In the genomic region with DNA sequence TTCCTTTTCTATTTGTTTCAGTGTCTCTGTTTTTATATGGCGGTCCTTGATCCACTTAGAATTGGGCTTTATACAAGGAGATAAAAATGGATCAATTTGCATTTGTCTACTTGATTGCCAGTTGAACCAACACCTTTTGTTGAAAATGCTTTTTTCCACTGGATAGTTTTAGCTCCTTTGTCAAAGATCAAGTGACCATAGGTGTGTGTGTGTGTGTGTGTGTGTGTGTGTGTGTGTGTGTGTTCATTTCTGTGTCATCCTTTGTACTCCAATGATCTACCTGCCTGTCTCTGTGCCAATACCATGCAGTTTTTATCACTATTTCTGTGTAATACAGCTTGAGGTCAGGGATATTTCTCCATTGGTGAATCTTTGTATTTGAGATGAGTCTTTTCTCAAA, we compare ENCODE assay signal across 24 mouse cellular contexts.
"Had no signal": no experiment of that assay in that cellular context is flagged by ENCODE, and none has a peak within 500 bp of the region (broad histone marks: within the 10 kb centered on the region; RNA-seq: fewer than 3 reads in every experiment).

No protein-coding gene starts in this region.

- ATAC-seq: liver, embryonic 12.5 days; midbrain, embryonic 13.5 days; midbrain, embryonic 16.5 days had no signal

- H3K9ac ChIP-seq: limb, embryonic 13.5 days; liver, embryonic 12.5 days; liver, embryonic 15.5 days; lung, embryonic 15.5 days; midbrain, embryonic 13.5 days; neural tube, embryonic 13.5 days; stomach, embryonic 15.5 days had no signal

- H3K9me3 ChIP-seq: limb, embryonic 10.5 days; limb, embryonic 13.5 days; liver, embryonic 12.5 days; liver, embryonic 15.5 days; lung, embryonic 15.5 days; midbrain, embryonic 10.5 days; midbrain, embryonic 13.5 days; neural tube, embryonic 13.5 days; stomach, embryonic 15.5 days had no signal

- H3K4me1 ChIP-seq: limb, embryonic 10.5 days; limb, embryonic 13.5 days; liver, embryonic 12.5 days; liver, embryonic 15.5 days; lung, embryonic 15.5 days; megakaryocyte, embryonic 14.5 days; midbrain, embryonic 10.5 days; midbrain, embryonic 13.5 days; neural tube, embryonic 13.5 days; stomach, embryonic 15.5 days had no signal

- DNase-seq: kidney, adult 2 months; layer of hippocampus, adult 9-11 months; liver; lung, adult 18-20 months; lung, postnatal 10 days; lung, postnatal 36 days; retina, postnatal 1 day; right cerebral cortex, postnatal 25 days; spleen, adult 18-20 months; thymus, postnatal 25 days had no signal

- H3K36me3 ChIP-seq: limb, embryonic 10.5 days; limb, embryonic 13.5 days; liver, embryonic 12.5 days; liver, embryonic 15.5 days; lung, embryonic 15.5 days; midbrain, embryonic 10.5 days; midbrain, embryonic 13.5 days; neural tube, embryonic 13.5 days; stomach, embryonic 15.5 days had no signal

- H3K27ac ChIP-seq: kidney, postnatal 0 days; layer of hippocampus, adult 2 months; limb, embryonic 10.5 days; limb, embryonic 13.5 days; liver, embryonic 12.5 days; liver, embryonic 15.5 days; lung, embryonic 15.5 days; midbrain, embryonic 10.5 days; midbrain, embryonic 13.5 days; neural tube, embryonic 13.5 days; stomach, embryonic 15.5 days had no signal

- H3K4me2 ChIP-seq: limb, embryonic 13.5 days; liver, embryonic 12.5 days; liver, embryonic 15.5 days; lung, embryonic 15.5 days; midbrain, embryonic 13.5 days; neural tube, embryonic 13.5 days; stomach, embryonic 15.5 days had no signal

- H3K27me3 ChIP-seq: limb, embryonic 13.5 days; liver, embryonic 12.5 days; liver, embryonic 15.5 days; lung, embryonic 15.5 days; megakaryocyte, embryonic 14.5 days; midbrain, embryonic 13.5 days; neural tube, embryonic 13.5 days; stomach, embryonic 15.5 days had no signal

- H3K4me3 ChIP-seq: layer of hippocampus, adult 2 months; limb, embryonic 10.5 days; limb, embryonic 13.5 days; liver, embryonic 12.5 days; liver, embryonic 15.5 days; lung, embryonic 15.5 days; megakaryocyte, embryonic 14.5 days; midbrain, embryonic 10.5 days; midbrain, embryonic 13.5 days; myocyte; neural tube, embryonic 13.5 days; stomach, embryonic 15.5 days had no signal
